Mouse (Mus musculus): ENCODE results near the gene Rsph6a. TPM values are rescaled to one million over a fixed set of nuclear protein-coding genes. Genes with fewer than 3 reads are reported as not detected.

Rsph6a gene
- polyA plus RNA-seq, 1 experiment, result 0.04 TPM

GRCm38 (mm10) chr7:19067063-19067462 is 12.6 kb downstream of the Rsph6a start:
- TF ChIP-seq GATA1 (IDR thresholded peaks at IDR 0.05; ENCODE audit: low read length), result no peak

DNA sequence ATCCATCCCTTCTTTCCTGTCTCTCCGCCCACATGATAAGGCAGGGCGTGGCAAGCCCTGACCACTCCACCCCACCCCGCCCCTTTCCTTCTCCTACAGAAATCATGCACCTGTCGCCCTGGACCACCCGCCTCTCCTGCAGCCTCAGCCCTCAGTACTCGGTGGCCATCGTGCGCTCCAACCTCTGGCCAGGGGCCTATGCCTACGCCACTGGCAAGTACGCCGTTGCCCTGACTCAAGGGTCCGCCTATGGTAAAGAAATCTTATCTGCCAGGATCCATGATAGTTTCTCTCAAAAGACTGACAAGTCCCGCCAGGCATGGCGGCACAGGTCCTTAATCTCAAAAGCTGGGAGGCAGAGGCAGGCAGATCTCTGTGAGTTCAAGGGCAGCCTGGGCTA is 13.4 kb downstream of the Rsph6a start:
- TF ChIP-seq GATA1 (IDR thresholded peaks at IDR 0.05; ENCODE audit: low read length), result no peak

- TF ChIP-seq GATA1 (IDR thresholded peaks at IDR 0.05; ENCODE audit: low read length), result no peak
Observed at GRCm38 (mm10) chr7:19068707-19069106, 14.2 kb downstream of the Rsph6a start.

GRCm38 (mm10) chr7:19069500-19069899 is 15.0 kb downstream of the Rsph6a start:
- TF ChIP-seq GATA1 (IDR thresholded peaks at IDR 0.05; ENCODE audit: low read length), result no peak

DNA sequence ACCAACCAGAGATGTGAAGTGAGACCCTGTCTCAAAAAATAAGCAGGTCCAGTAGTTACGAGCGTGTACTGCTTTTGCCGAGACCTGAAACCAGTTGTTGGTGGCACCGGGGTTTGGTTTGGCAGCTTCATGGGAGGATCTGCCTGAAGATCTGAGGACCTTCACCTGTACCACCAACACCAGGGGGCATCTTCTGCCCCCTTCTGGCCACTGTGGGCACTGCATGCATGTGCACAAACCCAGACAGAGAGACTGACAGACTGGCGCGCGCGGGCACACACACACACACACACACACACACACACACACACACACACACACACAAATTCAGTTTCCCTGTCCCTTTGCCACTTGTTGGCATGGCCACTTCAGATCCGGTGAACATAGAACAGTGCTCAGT is 19.0 kb downstream of the Rsph6a start:
- TF ChIP-seq GATA1 (IDR thresholded peaks at IDR 0.05; ENCODE audit: low read length), result no peak

GRCm38 (mm10) chr7:19074494-19074893 is 20.0 kb downstream of the Rsph6a start:
- no peak for TF ChIP-seq GATA1 (IDR thresholded peaks at IDR 0.05; ENCODE audit: low read length)

GRCm38 (mm10) chr7:19075231-19075630 is 20.7 kb downstream of the Rsph6a start:
- no peak for TF ChIP-seq GATA1 (IDR thresholded peaks at IDR 0.05; ENCODE audit: low read length)

- TF ChIP-seq GATA1 (IDR thresholded peaks at IDR 0.05; ENCODE audit: low read length), result no peak
Observed at GRCm38 (mm10) chr7:19075723-19076585, 21.5 kb downstream of the Rsph6a start, which contains the start of gene Dmwd. Gene Dmwd (plus strand): TSS chr7:19076227.

DNA sequence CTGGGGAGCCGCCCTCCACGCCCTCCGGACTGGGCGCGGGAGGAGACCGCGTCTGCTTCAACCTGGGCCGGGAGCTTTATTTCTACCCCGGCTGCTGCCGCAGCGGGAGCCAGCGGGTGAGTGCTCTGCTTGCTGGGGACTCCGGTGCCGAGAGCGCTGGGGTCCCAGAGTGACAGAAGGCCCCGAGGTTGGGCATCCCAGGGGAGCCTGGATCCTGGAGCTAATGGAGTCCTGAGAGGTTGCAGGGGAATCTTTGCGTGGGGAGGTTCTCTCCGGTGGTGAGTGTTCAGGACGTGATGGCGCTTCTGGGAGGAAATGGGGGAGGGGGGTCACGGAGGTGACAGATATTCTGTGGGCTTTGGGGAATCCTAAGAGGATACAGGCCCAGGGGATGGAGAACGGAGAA is 22.1 kb downstream of the Rsph6a start:
- no peak for TF ChIP-seq GATA1 (IDR thresholded peaks at IDR 0.05; ENCODE audit: low read length)

DNA sequence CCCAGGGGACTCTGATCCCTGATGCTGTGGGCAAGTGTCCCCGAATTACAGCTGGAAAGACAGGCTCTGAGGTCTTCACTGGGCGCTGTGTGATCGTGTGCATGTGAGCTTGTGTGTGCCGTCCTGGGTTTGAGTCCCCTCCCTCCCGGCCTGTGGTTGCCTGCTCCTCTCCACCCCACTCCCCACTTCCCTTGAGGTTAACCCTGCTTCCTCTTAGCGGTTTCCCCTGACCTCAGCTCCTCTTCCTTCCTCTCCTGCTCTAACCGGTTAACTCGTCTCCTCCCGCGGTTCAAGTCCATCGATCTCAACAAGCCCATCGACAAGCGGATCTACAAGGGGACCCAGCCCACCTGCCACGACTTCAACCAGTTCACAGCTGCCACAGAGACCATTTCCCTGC is 23.3 kb downstream of the Rsph6a start:
- no peak for TF ChIP-seq GATA1 (IDR thresholded peaks at IDR 0.05; ENCODE audit: low read length)

- no peak for TF ChIP-seq GATA1 (IDR thresholded peaks at IDR 0.05; ENCODE audit: low read length)
Observed at GRCm38 (mm10) chr7:19078732-19079131, 24.2 kb downstream of the Rsph6a start.

- no peak for TF ChIP-seq GATA1 (IDR thresholded peaks at IDR 0.05; ENCODE audit: low read length)
Observed at GRCm38 (mm10) chr7:19080451-19080950, 26.0 kb downstream of the Rsph6a start.

DNA sequence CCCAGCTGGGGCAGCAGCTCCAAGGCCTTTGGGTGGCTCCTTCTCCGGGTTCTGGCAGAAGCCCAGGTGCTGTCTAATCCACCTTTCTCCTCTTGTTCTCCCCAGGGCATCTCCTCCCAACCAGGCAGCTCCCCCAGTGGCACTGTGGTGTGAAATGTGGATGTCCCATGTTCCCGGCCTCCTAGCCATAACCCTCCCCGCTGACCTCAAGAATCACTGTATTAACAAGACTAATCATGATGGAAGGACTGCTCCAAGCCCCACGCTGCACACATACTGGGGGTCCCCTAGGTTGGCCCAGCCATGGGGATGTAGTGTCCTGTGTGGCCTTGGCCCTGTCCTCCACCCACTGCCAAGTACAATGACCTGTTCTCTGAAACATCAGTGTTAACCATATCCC is 27.7 kb downstream of the Rsph6a start:
- TF ChIP-seq GATA1 (IDR thresholded peaks at IDR 0.05; ENCODE audit: low read length), result no peak

GRCm38 (mm10) chr7:19083096-19083495 is 28.6 kb downstream of the Rsph6a start:
- TF ChIP-seq GATA1 (IDR thresholded peaks at IDR 0.05; ENCODE audit: low read length), result no peak

DNA sequence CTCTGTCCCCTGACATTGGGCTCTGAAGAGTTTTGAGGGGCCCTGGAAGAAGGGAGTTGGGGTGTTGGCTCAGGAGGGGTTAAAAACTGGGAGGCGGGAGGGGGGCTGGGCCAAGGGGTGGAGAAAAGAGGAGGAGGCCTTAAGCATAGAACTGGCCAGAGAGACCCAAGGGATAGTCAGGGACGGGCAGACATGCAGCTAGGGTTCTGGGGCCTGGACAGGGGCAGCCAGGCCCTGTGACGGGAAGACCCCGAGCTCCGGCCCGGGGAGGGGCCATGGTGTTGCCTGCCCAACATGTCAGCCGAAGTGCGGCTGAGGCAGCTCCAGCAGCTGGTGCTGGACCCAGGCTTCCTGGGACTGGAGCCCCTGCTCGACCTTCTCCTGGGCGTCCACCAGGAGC is 29.2 kb downstream of the Rsph6a start, which contains the start of gene Dmpk:
Gene Dmpk, plus strand, starts transcription at position 149 of the 400 bp plus-strand sequence.
- TF ChIP-seq GATA1 (IDR thresholded peaks at IDR 0.05; ENCODE audit: low read length), result no peak

GRCm38 (mm10) chr7:19084277-19084771 is 29.8 kb downstream of the Rsph6a start:
- no peak for TF ChIP-seq GATA1 (IDR thresholded peaks at IDR 0.05; ENCODE audit: low read length)

All from G1E-ER4 (cell line).